Mouse (Mus musculus): ENCODE measurements around the gene Hdgfl3. TPM values are rescaled to one million over a fixed set of nuclear protein-coding genes. Genes with fewer than 3 reads are reported as not detected.

The Hdgfl3 gene
- total RNA-seq, 2 experiments from 2014 or later, result 77.9 to 78.9 TPM

DNA sequence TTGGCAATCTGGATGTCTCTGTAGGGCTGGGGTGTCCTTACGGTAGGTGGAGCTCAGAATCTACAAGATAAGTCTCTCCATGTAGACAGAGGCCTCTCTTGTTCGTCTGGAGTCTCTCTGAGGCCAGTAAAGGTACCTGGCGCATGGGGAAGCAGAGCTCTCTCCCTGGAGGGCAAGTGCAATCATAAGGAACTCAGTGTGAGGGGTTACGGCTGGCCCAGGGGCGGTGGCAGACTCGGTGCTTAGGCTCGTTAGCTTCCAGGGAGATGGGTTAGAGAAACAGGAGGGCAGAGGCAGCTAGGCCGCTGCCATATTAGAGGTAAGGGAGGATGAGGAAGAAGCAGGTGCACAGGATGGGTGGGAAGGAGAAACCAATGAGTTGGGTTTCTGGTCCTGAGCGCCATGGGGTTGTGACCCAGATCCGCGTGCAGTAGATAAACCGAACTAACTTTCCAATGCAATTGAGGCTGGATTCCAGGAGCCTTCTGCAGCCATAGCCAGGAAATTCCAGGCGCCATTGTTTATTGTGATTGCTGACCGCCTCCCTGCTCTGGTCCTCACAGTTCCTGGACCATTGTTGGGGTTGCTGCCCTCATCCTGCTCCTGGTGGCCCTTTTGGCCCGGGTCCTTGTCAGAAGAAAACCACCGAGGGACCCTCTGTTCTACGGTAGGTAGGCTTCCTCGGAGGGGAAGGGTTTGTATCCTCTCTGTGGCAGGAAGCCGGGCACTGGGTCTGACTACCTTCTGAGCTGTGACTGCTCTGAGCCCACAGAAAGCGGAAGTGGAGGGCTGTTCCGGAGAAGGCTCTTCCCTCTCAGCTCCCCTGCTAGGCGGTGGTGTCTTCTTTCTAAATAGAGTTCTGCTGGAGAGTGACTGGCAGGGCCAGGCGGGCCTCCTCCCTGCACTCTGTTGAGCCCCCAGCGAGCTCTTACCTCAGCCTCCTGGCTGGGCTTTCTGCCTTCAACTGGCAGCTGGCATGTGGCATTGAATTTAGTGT is 71.4 kb downstream of the Hdgfl3 start:
- Histone ChIP-seq H3K27ac (peak overlapping the region; percentile 30; the same call in 1 of the 2 replicates), H3K4me3 (no peak overlapping the region)
- intact Hi-C loops (cut with DNase I), result no loop called here
- no peak for TF ChIP-seq CTCF (IDR thresholded peaks at IDR 0.05)
- DNase-seq (ENCODE audit: extremely low spot score in 1 of 2, low spot score in 2 of 2), result no peak

DNA sequence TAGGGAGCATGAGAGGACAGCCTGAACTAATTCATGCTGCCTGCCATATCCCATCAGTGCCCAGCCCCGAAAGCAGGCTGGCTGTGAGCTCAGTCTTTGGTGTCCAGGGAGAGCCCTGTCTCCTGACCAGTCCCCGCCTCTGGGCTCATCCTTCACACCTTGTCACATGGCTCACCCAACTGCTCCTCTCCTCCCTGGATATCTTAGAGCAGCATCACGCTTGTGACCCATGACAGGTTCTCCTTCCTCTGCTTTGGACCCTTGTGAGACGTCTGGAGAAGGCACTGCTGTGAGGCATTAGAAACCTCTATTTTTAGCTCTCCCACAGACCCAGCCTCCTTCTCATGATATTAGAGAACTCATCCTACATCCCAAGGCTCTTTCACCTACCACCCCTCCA is 72.4 kb downstream of the Hdgfl3 start:
- H3K4me3 ChIP-seq, result no peak overlapping the region
- TF ChIP-seq CTCF (IDR thresholded peaks at IDR 0.05), result no peak
- H3K27ac ChIP-seq, result no peak overlapping the region
- DNase-seq (ENCODE audit: extremely low spot score in 1 of 2, low spot score in 2 of 2), result no peak
- intact Hi-C loops (cut with DNase I), result no loop called here

DNA sequence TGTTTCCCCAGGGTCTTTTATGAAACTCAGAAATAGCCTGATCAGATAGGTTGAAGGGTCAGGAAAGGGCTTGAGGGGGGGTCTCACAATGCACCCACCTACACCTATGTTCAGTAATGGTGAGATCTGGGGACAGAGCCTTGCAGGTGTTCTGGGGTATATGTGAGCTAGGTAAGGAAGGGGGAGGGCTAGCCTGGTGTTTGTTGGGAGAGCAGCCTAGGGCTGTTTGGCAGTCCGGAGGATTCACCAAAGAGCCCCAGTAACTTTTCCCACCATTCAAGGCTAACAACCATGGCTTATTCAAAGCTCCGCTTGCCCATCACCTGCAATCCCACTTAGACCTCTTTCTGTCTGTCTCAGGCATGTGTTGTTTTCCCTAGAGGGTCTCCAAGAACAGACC is 72.8 kb downstream of the Hdgfl3 start:
- no peak for DNase-seq (ENCODE audit: extremely low spot score in 1 of 2, low spot score in 2 of 2)
- H3K4me3 ChIP-seq, result no peak overlapping the region
- no peak overlapping the region for H3K27ac ChIP-seq
- no peak for TF ChIP-seq CTCF (IDR thresholded peaks at IDR 0.05)
- intact Hi-C loops (cut with DNase I), result no loop called here

DNA sequence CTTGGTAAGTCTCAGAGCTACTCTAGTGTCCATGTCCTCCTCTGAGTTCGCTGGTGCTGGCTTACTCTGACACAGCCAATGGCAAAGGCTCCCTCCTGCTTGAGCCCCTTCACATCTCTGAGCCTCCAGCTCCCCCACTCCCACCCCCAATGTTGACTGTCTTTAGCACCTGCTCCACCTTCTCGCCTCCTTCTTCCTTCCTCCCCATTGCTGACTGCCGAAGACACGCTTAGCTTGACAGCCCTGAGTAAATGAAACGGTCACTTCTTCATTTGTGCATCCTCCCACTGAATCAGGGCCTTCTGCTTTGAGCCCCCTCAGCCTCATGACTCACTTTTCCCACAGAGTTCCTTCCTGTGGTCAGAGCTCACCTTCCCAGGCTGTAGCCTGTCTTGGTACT is 73.3 kb downstream of the Hdgfl3 start:
- intact Hi-C loops (cut with DNase I), result loop anchor here (1.0 kb wide), 1 partner anchor 32 kb away; the partner anchor contains the start of gene Btbd1
- no peak for DNase-seq (ENCODE audit: extremely low spot score in 1 of 2, low spot score in 2 of 2)
- no peak for TF ChIP-seq CTCF (IDR thresholded peaks at IDR 0.05)
- Histone ChIP-seq H3K4me3 (peak overlapping the region; percentile 23; the same call in 1 of the 2 replicates), H3K27ac (no peak overlapping the region)

DNA sequence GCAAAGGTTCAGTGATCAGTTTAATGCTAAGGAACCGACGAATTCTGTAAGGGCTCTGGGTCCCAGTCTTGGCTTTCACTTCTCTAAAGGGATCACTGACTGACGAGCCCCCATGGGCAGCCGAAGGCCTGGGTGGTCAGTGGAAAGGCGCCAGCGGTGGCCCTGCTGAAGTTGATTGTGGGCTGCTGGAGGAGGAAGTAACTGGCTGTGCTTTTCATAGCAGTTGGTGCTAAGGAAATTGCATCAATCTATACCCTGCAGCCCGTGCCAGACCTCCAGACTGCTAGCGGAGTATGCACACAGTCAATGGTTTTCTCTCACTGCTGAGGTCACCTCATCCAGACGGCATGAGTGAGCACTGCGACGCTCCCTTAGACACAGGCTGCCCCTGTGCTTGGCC is 74.2 kb downstream of the Hdgfl3 start:
- peak overlapping the region; percentile 74 for H3K4me3 ChIP-seq
- TF ChIP-seq CTCF (IDR thresholded peaks at IDR 0.05), result no peak
- intact Hi-C loops (cut with DNase I), result loop anchor here (1.0 kb wide), 1 partner anchor 31 kb away; the partner anchor contains the start of gene Btbd1
- DNase-seq (ENCODE audit: extremely low spot score in 1 of 2, low spot score in 2 of 2), result no peak
- H3K27ac ChIP-seq, result peak overlapping the region; percentile 79; the same call in 1 of the 2 replicates

DNA sequence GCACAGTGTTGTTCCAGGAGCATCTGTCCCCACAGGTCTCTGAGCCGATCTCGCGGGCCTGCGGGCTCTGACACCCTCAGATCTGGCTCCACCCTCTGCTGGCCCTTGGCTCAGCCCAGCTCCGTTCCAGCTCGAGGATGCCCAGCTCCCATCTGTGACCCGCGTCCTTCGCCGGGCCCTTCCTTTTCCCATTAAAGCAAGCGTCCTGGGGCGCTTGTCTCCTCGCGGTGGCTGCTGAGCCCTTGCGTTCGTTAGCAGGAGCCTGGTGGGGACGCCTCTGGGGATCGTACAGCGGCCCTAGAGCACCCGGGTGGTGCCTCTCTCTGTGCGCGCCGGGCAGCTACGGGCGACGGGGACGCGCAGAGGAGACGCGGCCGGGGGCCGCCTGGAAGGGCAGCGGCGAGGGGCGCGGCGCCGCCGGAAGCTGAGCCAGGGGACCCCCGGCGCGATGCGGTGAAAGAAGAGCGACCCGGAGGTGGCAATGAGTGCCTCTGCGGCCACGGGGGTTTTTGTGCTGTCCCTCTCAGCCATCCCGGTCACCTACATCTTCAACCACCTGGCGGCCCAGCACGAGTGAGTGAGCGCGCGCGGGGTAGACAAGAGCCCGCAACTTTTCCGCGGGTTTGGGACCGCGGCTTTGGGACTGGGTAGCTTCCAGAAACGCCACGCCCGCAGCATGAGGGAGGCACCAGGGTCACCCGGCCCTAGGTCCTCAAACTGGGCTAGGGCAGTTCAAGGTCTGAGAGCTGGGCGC is 75.1 kb downstream of the Hdgfl3 start, which contains the start of gene Tm6sf1:
Tm6sf1 (plus strand) TSS at position 34 of the 754 bp plus-strand sequence.
- Histone ChIP-seq H3K4me3 (peak within 1 kb of the TSS; percentile 74), H3K27ac (peak within 1 kb of the TSS; percentile 79)
- peak in 1 of 2 experiments; percentile 38 for DNase-seq (ENCODE audit: extremely low spot score in 1 of 2, low spot score in 2 of 2)
- no peak; the same call in 1 of the 2 replicates for TF ChIP-seq CTCF (IDR thresholded peaks at IDR 0.05)
- intact Hi-C loops (cut with DNase I), result no loop called here

DNA sequence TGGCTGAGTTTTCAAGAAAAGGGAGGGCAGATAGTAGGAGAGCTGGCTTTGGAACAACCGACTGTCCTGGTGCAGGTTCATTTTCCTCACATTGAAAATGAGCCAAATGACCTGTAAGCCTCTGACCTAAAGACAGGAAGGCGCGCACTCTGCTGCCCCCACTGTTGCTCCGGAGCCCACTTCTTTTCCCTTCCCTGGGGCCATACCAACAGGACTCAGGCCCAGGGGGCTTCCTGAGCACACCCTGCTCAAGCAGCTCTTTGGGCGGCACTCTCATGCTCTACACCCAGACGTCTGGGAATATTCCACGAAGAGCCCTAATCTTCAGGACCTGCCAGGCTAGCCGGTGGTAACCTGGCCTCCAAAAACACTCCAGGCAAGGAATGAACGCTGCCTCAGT is 76.0 kb downstream of the Hdgfl3 start:
- H3K27ac ChIP-seq, result peak overlapping the region; percentile 79
- intact Hi-C loops (cut with DNase I), result no loop called here
- no peak for TF ChIP-seq CTCF (IDR thresholded peaks at IDR 0.05)

DNA sequence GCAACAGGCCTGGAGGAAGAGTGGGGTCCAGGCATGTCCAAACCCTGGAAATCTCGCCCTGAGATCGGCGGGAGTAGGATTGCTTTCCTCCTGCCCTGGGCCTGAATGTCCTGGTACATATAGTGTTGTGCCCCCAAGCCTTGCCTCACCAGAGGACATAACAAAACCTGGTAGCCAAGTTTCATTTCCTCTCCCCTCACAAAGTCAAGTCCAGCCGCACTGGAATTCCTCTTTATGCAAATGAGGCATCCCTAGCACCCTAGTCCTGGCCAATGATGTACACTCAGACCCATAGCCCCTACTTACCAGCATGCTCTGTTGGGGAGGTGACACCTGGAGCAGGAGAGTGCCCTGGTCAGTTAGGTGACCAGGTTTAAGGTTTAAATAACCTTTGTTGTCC is 78.1 kb downstream of the Hdgfl3 start:
- intact Hi-C loops (cut with DNase I), result no loop called here
- DNase-seq (ENCODE audit: extremely low spot score in 1 of 2, low spot score in 2 of 2), result no peak
- no peak for TF ChIP-seq CTCF (IDR thresholded peaks at IDR 0.05)
- Histone ChIP-seq H3K4me3 (no peak overlapping the region), H3K27ac (no peak overlapping the region)

More for the DNA sequence above, 76.0 kb downstream of the Hdgfl3 start:
- DNase-seq (ENCODE audit: extremely low spot score in 1 of 2, low spot score in 2 of 2), result no peak
- H3K4me3 ChIP-seq, result no peak overlapping the region

DNA sequence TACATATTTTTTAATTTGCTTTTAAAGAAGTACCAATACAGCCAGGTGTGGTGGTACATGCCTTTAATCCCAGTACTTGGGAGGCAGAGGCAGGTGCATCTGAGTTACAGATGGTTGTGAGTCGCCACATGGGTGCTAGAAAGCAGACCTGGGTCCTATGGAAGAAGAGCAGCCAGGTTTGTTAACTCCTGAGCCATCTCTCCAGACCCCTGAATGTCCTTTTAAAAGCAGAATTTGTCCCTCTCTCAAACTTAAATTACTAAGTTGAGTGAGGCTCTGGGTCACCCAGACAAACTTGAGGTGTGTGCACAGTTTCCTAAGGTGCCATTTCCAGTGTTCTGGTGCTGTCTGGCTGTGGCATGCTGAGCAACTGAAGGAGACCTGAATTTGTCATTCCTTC is 78.6 kb downstream of the Hdgfl3 start, which contains the start of gene Gm10160:
Gm10160 (minus strand) TSS at position 101 of the 400 bp plus-strand sequence.
- no peak within 1 kb of the TSS for H3K4me3 ChIP-seq
- intact Hi-C loops (cut with DNase I), result no loop called here

DNA sequence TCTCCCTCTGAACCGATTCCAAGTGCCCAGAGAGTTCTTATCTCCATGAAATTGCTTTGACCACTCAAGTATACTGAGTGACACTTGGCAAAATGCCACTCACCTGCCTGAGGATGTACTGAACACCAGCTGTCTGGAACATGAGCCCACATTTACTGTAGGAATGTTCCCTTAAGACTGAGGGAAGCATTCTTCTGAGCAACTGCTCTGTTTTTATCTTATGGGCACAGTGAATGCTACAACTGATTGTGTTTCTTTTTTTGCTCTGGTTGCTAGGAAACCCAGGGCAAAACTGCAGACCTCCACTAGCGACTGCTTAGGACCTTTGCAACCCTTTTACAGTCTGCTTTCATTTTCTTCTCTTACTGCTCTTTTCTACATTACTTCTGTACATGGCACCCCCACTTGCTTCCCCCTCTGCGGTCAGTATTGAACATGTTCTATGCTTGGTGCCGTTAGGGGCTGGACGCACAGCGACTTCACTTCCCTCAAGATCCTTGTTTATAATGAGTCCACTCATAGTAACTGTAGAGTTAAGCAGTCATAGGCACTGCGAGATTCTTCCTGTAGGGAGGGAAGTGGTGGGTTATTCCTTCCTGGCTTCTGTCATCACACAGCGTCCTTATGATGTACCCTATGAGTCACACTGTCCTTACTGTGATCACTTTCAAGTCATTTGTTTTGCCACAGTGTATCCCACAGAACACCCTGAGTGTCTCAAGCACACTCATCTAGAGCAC is 79.5 kb downstream of the Hdgfl3 start:
- intact Hi-C loops (cut with DNase I), result no loop called here
- Histone ChIP-seq H3K27ac (peak overlapping the region; percentile 33; the same call in 1 of the 2 replicates), H3K4me3 (no peak overlapping the region)
- no peak for TF ChIP-seq CTCF (IDR thresholded peaks at IDR 0.05)
- DNase-seq (ENCODE audit: extremely low spot score in 1 of 2, low spot score in 2 of 2), result no peak

More for the DNA sequence above, 78.6 kb downstream of the Hdgfl3 start, which contains the start of gene Gm10160:
- TF ChIP-seq CTCF (IDR thresholded peaks at IDR 0.05), result no peak
- no peak within 1 kb of the TSS; the same call in 1 of the 2 replicates for H3K27ac ChIP-seq
- DNase-seq (ENCODE audit: extremely low spot score in 1 of 2, low spot score in 2 of 2), result no peak

DNA sequence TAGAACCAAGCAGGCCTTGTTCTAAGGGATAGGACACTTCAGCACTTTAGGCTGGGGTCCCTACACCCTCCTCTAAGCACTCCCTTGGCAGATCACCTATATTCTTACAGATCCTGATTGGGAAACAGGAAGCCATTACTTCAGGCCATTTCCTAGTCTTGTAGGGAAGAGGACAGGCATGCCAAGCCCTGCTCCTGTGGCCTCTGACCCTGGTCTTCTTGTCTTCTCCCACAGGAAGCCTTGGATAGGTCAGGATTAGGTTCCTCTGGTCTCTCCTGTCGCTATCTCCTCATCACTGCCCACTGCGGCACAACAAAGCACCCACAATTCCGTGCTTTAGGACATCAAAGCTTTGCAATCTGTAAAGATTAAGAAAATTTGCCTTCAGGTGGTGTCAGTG is 82.6 kb downstream of the Hdgfl3 start:
- Histone ChIP-seq H3K4me3 (no peak overlapping the region), H3K27ac (no peak overlapping the region)
- DNase-seq (ENCODE audit: extremely low spot score in 1 of 2, low spot score in 2 of 2), result no peak
- intact Hi-C loops (cut with DNase I), result no loop called here
- TF ChIP-seq CTCF (IDR thresholded peaks at IDR 0.05), result no peak

All from left cerebral cortex, adult 2 months (tissue).